Comparison of ENCODE assay signal across 8 mouse cellular contexts in genomic region chr8:126852184-126852583, GRCm38 (mm10).
DNase-seq lines count a peak whose midpoint lies in the region; ATAC-seq and TF ChIP-seq lines count a peak whose summit lies in the region.

No protein-coding gene starts in this region.

- no peaks in the 10 kb centered on the region for H3K9me3 ChIP-seq in forebrain, embryonic 15.5 days
- H3K9me3 ChIP-seq in forebrain, embryonic 13.5 days (replicated peaks) = no peaks in the 10 kb centered on the region
- H3K9me3 ChIP-seq in hindbrain, embryonic 12.5 days (replicated peaks) = no peaks in the 10 kb centered on the region
- H3K9me3 ChIP-seq in liver, embryonic 15.5 days (replicated peaks) = no peaks in the 10 kb centered on the region

- no peak for ATAC-seq in forebrain, embryonic 15.5 days (replicated peaks)
- no peak for ATAC-seq in forebrain, embryonic 13.5 days
- ATAC-seq in hindbrain, embryonic 12.5 days (ENCODE audit: low FRiP score) = no peak
- ATAC-seq in liver, embryonic 15.5 days (ENCODE audit: insufficient read depth) = no peak
- ATAC-seq in erythroblast, adult 5-6 weeks (replicated peaks; ENCODE audit: low FRiP score, poor library complexity, severe bottlenecking) = no peak

- peak overlapping the region; percentile 79 for H3ac ChIP-seq in C2C12 (ENCODE audit: control insufficient read depth, insufficient read length, low read depth)

- no peak for DNase-seq in frontal cortex, adult 2 months (ENCODE audit: extremely low spot score in 1 of 2, low spot score in 1 of 2)
- DNase-seq in urinary bladder, adult 2 months (ENCODE audit: low spot score) = no peak

- H3K27ac ChIP-seq in forebrain, embryonic 15.5 days (replicated peaks) = 0 out of 2 replicates have a peak overlapping the region, but pooled peaks have one; percentile 19
- H3K27ac ChIP-seq in forebrain, embryonic 13.5 days = no peak overlapping the region
- peak overlapping the region; percentile 35; the same call in 1 of the 2 replicates for H3K27ac ChIP-seq in hindbrain, embryonic 12.5 days
- peak overlapping the region; percentile 56 for H3K27ac ChIP-seq in liver, embryonic 15.5 days (replicated peaks)

- no peak overlapping the region for H3K9ac ChIP-seq in forebrain, embryonic 15.5 days (replicated peaks)
- H3K9ac ChIP-seq in forebrain, embryonic 13.5 days = no peak overlapping the region
- no peak overlapping the region for H3K9ac ChIP-seq in hindbrain, embryonic 12.5 days
- H3K9ac ChIP-seq in liver, embryonic 15.5 days = no peak overlapping the region

- peaks cover 5% of the 10 kb centered on the region for H3K4me1 ChIP-seq in forebrain, embryonic 15.5 days
- H3K4me1 ChIP-seq in forebrain, embryonic 13.5 days = peaks cover 5% of the 10 kb centered on the region
- peaks cover 16% of the 10 kb centered on the region for H3K4me1 ChIP-seq in hindbrain, embryonic 12.5 days
- peaks cover 57% of the 10 kb centered on the region for H3K4me1 ChIP-seq in liver, embryonic 15.5 days (replicated peaks)

- H3K36me3 ChIP-seq in forebrain, embryonic 15.5 days = no peaks in the 10 kb centered on the region
- H3K36me3 ChIP-seq in forebrain, embryonic 13.5 days (ENCODE audit: poor library complexity, severe bottlenecking) = no peaks in the 10 kb centered on the region
- no peaks in the 10 kb centered on the region for H3K36me3 ChIP-seq in C2C12 (ENCODE audit: control insufficient read depth, insufficient read depth)
- no peaks in the 10 kb centered on the region for H3K36me3 ChIP-seq in hindbrain, embryonic 12.5 days
- H3K36me3 ChIP-seq in liver, embryonic 15.5 days (replicated peaks) = no peaks in the 10 kb centered on the region

- no peak for TF ChIP-seq CTCF in C2C12 (IDR thresholded peaks at IDR 0.05; ENCODE audit: control insufficient read depth, insufficient read depth, insufficient read length)

- 77% methylated on average over 5 of the region's 5 CpGs for WGBS in forebrain, embryonic 15.5 days
- WGBS in forebrain, embryonic 13.5 days = 80% methylated on average over 5 of the region's 5 CpGs
- WGBS in hindbrain, embryonic 12.5 days = 63% methylated on average over 5 of the region's 5 CpGs
- 45% methylated on average over 5 of the region's 5 CpGs for WGBS in liver, embryonic 15.5 days (ENCODE audit: insufficient replicate concordance)

- H3K4me2 ChIP-seq in forebrain, embryonic 15.5 days (replicated peaks) = no peak overlapping the region
- no peak overlapping the region for H3K4me2 ChIP-seq in forebrain, embryonic 13.5 days
- no peak overlapping the region for H3K4me2 ChIP-seq in hindbrain, embryonic 12.5 days (replicated peaks)
- no peak overlapping the region for H3K4me2 ChIP-seq in liver, embryonic 15.5 days

- no peaks in the 10 kb centered on the region for H3K79me3 ChIP-seq in C2C12 (ENCODE audit: low read depth)

- no peak overlapping the region for H3K4me3 ChIP-seq in forebrain, embryonic 15.5 days
- H3K4me3 ChIP-seq in forebrain, embryonic 13.5 days = no peak overlapping the region
- no peak overlapping the region for H3K4me3 ChIP-seq in C2C12 (ENCODE audit: insufficient read depth, poor library complexity, severe bottlenecking)
- no peak overlapping the region for H3K4me3 ChIP-seq in hindbrain, embryonic 12.5 days
- no peak overlapping the region for H3K4me3 ChIP-seq in liver, embryonic 15.5 days (replicated peaks)

- no peaks in the 10 kb centered on the region for H3K79me2 ChIP-seq in C2C12 (ENCODE audit: control insufficient read depth, insufficient read depth)

- no peaks in the 10 kb centered on the region for H3K27me3 ChIP-seq in forebrain, embryonic 15.5 days
- H3K27me3 ChIP-seq in forebrain, embryonic 13.5 days = no peaks in the 10 kb centered on the region
- H3K27me3 ChIP-seq in C2C12 (ENCODE audit: control insufficient read depth, insufficient read depth, insufficient read length) = no peaks in the 10 kb centered on the region
- no peaks in the 10 kb centered on the region for H3K27me3 ChIP-seq in hindbrain, embryonic 12.5 days
- H3K27me3 ChIP-seq in liver, embryonic 15.5 days = no peaks in the 10 kb centered on the region

TF ChIP-seq in C2C12, 6 proteins besides CTCF, POLR2A, EP300 and RAD21:
- TF ChIP-seq MYOD1 (IDR thresholded peaks at IDR 0.05; ENCODE audit: control insufficient read depth, insufficient read length, low read depth) = peak; percentile 42
- peak; percentile 91 for TF ChIP-seq CEBPB (IDR thresholded peaks at IDR 0.05; ENCODE audit: low read depth)
- peak; percentile 85 for TF ChIP-seq FOSL1 (IDR thresholded peaks at IDR 0.05; ENCODE audit: insufficient read depth, low read length, poor library complexity, severe bottlenecking)
- TF ChIP-seq MYOG (IDR thresholded peaks at IDR 0.05; ENCODE audit: control insufficient read depth, extremely low read depth, insufficient read length) = no peak
- no peak for TF ChIP-seq USF1 (IDR thresholded peaks at IDR 0.05; ENCODE audit: low read depth)
- no peak for TF ChIP-seq MAX (IDR thresholded peaks at IDR 0.05)
